Mouse (Mus musculus) heart, adult 2 months (tissue): ENCODE results near the gene Nwd2.

Experiments
- CTCF ChIP-seq: fragments of 200-600 bp; IDR thresholded peaks from 2 replicates; pipeline ENCODE4 v1.8.1; 2022; ENCODE audit warnings: antibody characterized with exemption, mild to moderate bottlenecking, moderate library complexity
- POLR2A ChIP-seq: fragments of 200-500 bp; IDR thresholded peaks from 2 replicates; pipeline ENCODE4 v1.6.1; 2011; ENCODE audit warnings: mild to moderate bottlenecking, low read depth, low read length, control low read depth; ENCODE audit not compliant: insufficient read depth

DNA sequence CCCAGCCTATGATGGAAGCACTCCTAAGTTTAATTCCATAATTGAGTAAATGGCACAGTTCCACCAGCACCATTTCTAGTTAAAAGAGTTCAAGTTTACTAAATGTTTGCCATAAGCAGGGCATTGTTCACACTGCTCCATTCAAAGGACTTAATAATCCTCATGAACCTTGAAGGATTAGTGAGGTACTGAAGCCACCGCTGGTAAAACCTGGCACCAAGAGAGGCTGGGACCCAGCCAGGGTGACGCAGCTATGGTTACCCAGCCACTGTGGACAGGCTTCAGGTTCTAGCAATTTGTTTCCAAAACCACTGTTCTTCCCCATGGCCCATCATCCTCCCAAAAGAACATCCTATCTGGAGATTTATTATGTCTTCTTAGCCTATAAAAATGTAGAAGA is 124.1 kb downstream of the Nwd2 start:
- no peak for TF ChIP-seq CTCF
- TF ChIP-seq POLR2A: no peak
